Mouse (Mus musculus) spleen, postnatal 4 days (tissue): Measurements from ENCODE around the gene Gm9803.
A peak's percentile ranks its signal among the peaks of the same experiment; 100 is the strongest.
"Not testable (repeated sequence)": the region's sequence is repeated elsewhere in the genome, so short reads cannot be mapped to it uniquely, and the experiment has no call there.

ENCODE experiments used
- DNase-seq, 2 experiments: peaks; one replicate each; pipeline ENCODE4 v3.0.0; 2022; ENCODE audit warnings: low spot score in 2 of 2

The Gm9803 gene

GRCm38 (mm10) chr10:43523931-43524330, at the start of gene Gm9803:
Gene Gm9803, plus strand, starts transcription at chr10:43524084.
- not testable (repeated sequence) for DNase-seq

- peak; percentile 33 to 74 for DNase-seq
Measured at GRCm38 (mm10) chr10:43475376-43475775, 48.5 kb upstream of the Gm9803 start.

- DNase-seq = no peak
Measured at GRCm38 (mm10) chr10:43477459-43477858, 46.4 kb upstream of the Gm9803 start.

GRCm38 (mm10) chr10:43477865-43478681, 45.8 kb upstream of the Gm9803 start:
- peak; percentile 26 to 69 for DNase-seq

GRCm38 (mm10) chr10:43478751-43479435, 45.0 kb upstream of the Gm9803 start, which contains the start of gene Bend3:
Gene Bend3, plus strand, starts transcription at chr10:43478831.
- DNase-seq = peak; percentile 34 to 79

- peak; percentile 89 to 96 for DNase-seq
Measured at GRCm38 (mm10) chr10:43479436-43480157, 44.3 kb upstream of the Gm9803 start.

- no peak for DNase-seq
Measured at GRCm38 (mm10) chr10:43480227-43480849, 43.5 kb upstream of the Gm9803 start.

DNA sequence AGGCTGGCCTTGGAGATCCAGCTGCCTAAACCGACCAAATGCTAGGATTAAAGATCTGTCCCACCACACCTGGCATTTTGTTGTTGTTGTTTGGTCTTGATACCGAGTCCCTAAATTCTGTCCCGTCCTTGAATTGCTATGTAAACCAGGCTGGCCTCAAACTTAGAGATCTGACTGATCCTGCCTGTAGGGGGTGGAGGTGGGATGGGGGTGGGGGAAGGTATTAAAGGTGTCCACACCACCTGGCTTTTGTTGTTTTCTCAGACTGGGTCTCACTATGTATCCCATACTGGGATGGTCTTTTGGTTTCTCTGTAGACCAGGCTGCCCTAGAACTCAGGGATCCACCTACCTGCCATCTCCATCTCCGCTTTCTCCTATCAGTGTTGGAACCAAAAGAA, 42.7 kb upstream of the Gm9803 start:
- DNase-seq = no peak

DNA sequence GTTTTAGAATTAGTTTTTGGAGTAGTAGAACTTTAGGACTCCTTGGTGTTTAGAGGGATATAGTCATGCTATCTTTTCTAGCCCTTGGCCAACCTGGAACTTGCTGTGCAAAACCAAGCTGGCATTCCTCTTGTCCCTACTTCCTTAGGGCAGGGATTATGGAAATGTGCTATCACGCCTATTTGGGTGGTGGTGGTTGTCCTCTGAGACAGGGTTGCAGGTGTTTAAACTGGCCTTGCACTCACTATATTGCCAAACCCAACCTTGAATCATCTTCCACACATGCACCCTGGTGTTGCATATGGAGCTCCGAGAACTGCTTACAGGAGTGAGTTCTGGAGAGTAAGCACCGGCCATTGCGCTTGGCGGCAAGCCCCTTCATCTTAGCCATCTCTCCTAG, 41.9 kb upstream of the Gm9803 start:
- no peak for DNase-seq

GRCm38 (mm10) chr10:43483426-43483995, 40.4 kb upstream of the Gm9803 start:
- DNase-seq = no peak

GRCm38 (mm10) chr10:43485751-43486268, 38.1 kb upstream of the Gm9803 start:
- no peak for DNase-seq

GRCm38 (mm10) chr10:43487441-43488010, 36.4 kb upstream of the Gm9803 start:
- no peak for DNase-seq

- DNase-seq = no peak
Measured at GRCm38 (mm10) chr10:43488258-43488657, 35.6 kb upstream of the Gm9803 start.

DNA sequence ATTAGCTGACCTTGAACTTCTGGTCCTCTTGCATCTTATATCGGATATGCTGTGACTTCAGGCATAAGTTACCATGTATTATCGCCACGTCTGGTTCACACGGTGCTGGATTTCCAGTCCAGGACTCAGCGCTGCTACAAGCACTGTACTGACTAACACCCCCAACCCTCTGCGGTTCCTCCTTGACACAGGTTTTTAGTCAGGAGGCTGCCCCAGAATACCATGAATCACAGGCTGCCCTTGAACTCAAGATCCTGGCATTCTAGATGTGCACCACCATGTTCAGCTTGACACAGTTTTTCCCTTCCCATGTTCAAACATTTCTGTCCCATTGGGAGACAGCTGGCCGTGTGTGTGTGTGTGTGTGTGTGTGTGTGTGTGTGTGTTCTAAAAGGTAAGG, 34.7 kb upstream of the Gm9803 start:
- no peak for DNase-seq

DNA sequence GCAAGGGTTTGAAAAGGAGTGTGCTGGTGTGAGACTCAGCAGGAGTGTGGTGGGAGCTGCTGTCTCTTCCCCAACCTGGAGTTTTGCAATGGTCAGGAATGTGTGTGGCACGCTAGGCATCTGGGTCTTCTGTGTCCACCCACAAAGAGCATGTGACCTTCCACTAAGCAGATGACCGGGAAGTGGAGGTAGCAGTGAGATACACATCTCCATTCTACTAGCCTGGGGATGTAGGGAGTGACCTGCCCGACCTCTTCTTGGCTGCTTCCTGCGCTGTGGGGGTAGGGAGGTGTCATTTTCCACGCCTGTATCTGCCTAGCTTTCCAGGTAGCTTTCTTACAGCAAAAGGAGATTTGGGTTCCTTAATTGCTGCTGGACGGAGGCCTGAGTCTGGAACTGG, 34.3 kb upstream of the Gm9803 start:
- DNase-seq = no peak

- no peak for DNase-seq
Measured at GRCm38 (mm10) chr10:43490034-43490433, 33.9 kb upstream of the Gm9803 start.

DNA sequence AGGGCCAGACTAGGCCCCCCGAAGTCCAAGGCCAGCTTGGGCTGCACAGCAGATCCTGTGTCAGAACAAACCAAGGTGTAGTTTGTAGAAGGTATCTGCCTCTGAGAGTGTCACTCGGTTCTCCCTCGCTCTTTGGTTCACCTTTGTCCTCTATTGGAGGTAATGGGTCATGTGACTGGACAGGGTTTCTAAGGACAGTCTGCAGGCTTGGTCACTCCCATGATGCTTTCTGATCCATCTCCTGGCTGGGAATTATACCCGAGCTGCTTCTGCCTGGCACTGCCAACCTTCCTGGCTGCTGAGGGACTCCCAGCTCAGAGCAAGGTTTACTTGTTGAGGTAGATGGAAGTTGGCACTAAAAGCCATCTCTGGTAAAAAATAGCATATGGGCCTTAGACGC, 33.0 kb upstream of the Gm9803 start:
- DNase-seq = no peak

- DNase-seq = no peak
Measured at GRCm38 (mm10) chr10:43502599-43502998, 21.3 kb upstream of the Gm9803 start.

- no peak for DNase-seq
Measured at GRCm38 (mm10) chr10:43504291-43504690, 19.6 kb upstream of the Gm9803 start.

DNA sequence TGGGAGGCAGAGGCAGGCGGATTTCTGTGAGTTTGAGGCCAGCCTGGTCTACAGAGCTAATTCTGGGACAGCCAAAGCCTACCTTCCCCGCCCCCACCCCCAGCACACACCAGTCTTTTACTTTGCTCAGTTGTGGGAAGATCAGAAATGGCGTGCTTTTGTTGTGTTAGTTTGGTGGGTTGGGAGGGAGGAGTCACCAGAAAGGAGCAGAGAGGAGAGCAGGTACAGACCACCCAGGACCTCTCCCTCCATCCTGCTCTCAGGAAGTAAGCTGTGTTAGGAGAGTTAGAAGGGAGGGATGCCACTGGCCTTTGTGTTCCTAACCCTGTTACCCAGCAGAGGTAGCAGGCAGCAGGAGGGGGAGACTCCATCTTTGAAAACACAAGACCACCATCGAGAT, 16.8 kb upstream of the Gm9803 start:
- DNase-seq = no peak

- no peak for DNase-seq
Measured at GRCm38 (mm10) chr10:43509228-43509627, 14.7 kb upstream of the Gm9803 start.
